Mouse (Mus musculus) limb, embryonic 14.5 days (tissue): Measurements from ENCODE around the gene Stom. TPM values are rescaled to one million over a fixed set of nuclear protein-coding genes. Genes with fewer than 3 reads are reported as not detected.
A peak's percentile ranks its signal among the peaks of the same experiment; 100 is the strongest.

Source experiments
- ATAC-seq: fragments of 200-750 bp; cut with Nextera tagmentation; 2 replicates; pipeline ENCODE4 v1.8.0; 2017; ENCODE audit warnings: low read depth, moderate number of reproducible peaks, moderate TSS enrichment; ENCODE audit not compliant: low FRiP score
- DNase-seq: peaks from one replicate; pipeline ENCODE4 v3.0.0-alpha.2; 2015; ENCODE audit warnings: low spot score
- H3K27ac ChIP-seq: fragments of 300-500 bp; sonication (generic); replicated peaks from 2 replicates; pipeline ENCODE4 v1.5.1; 2014; ENCODE audit warnings: low read depth, mild to moderate bottlenecking, low read length, moderate library complexity, mixed read lengths
- H3K27me3 ChIP-seq: fragments of 300-500 bp; sonication (generic); 2 replicates; pipeline ENCODE4 v1.6.1; 2014; ENCODE audit warnings: low read length, mixed read lengths; ENCODE audit not compliant: control insufficient read depth, insufficient read depth
- H3K36me3 ChIP-seq: fragments of 300-500 bp; sonication (generic); 2 replicates; pipeline ENCODE4 v1.6.1; 2014; ENCODE audit warnings: mild to moderate bottlenecking, low read length, moderate library complexity, mixed read lengths; ENCODE audit not compliant: control insufficient read depth, insufficient read depth
- H3K4me1 ChIP-seq: fragments of 300-500 bp; sonication (generic); 2 replicates; pipeline ENCODE4 v1.6.1; 2014; ENCODE audit warnings: antibody characterized with exemption, low read length, mixed read lengths; ENCODE audit not compliant: control insufficient read depth, insufficient read depth
- H3K4me2 ChIP-seq: fragments of 300-500 bp; sonication (generic); replicated peaks from 2 replicates; pipeline ENCODE4 v1.6.1; 2014; ENCODE audit warnings: low read depth, mild to moderate bottlenecking, low read length, moderate library complexity; ENCODE audit not compliant: severe bottlenecking
- H3K4me3 ChIP-seq: fragments of 300-500 bp; sonication (generic); replicated peaks from 2 replicates; pipeline ENCODE4 v1.5.1; 2014; ENCODE audit warnings: low read length
- H3K9ac ChIP-seq: fragments of 300-500 bp; sonication (generic); 2 replicates; pipeline ENCODE4 v1.6.1; 2014; ENCODE audit warnings: mild to moderate bottlenecking, low read depth, low read length, moderate library complexity; ENCODE audit not compliant: severe bottlenecking
- H3K9me3 ChIP-seq: fragments of 300-500 bp; sonication (generic); 2 replicates; pipeline ENCODE4 v1.6.1; 2016; ENCODE audit warnings: low read length; ENCODE audit not compliant: control insufficient read depth
- POLR2A ChIP-seq: fragments of 200-500 bp; IDR thresholded peaks from 2 replicates; pipeline ENCODE4 v1.8.0; 2012; ENCODE audit warnings: inconsistent platforms, mild to moderate bottlenecking, moderate library complexity, borderline replicate concordance; ENCODE audit not compliant: insufficient read depth, insufficient read length; ENCODE audit errors: extremely low read depth
- WGBS: fragments of 180-500 bp; shearing (Covaris S2); extraction: QIAGEN DNeasy Blood & Tissue Kit; methylation state at CpG from one replicate; pipeline ENCODE4 v1.1.7; 2014; 5-methylcytosine and 5-hydroxymethylcytosine counted together
- polyA plus RNA-seq, 2 experiments: library from polyadenylated mRNA; depleted of rRNA in 1 of 2; stranded (reverse) in 1 of 2; unstranded in 1 of 2; fragments of >200 nt; fragmentation: Nextera tagmentation in 1 of 2; extraction: Ambion mirVana in 1 of 2; gene quantifications; 2 replicates each; pipeline versions ENCODE4 v1.2.1 to v1.2.3; 2012 to 2014

The Stom gene
- polyA plus RNA-seq, 2 experiments: 14.0 to 19.1 TPM

DNA sequence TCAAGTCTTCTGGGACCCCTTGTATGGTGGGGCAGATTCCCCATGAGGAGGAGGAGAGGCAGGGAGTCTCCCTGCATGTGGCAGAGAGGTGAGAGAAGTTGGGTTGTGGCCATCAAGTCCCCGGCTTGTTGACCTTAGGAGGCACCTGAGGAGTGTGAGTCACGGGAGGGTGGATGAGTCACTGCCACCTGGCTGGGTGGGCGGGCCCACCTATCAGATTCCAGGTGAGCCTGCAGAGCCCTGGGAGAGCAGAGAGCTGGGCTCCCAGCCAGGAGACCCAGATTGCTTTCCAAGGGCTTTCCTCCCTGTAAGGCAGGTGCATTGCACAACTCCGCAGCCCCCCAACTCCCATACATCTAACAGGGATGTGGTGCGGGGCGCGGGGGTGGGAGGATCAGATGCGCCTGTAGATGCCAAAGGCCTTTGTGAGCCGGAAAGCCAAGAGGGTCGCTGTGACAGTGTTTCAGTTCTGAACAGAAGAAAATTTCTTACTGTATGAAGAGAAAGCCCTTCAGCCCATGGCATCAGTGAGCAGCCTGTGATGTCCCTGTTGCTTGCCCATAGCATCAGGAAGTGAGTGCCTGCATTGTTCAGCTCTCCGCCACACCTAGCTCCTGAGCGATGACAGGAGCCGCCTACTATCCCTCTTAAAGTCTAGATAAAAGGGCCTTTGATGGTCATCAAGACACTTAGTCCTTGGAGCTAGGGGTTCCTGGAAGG, 69.5 kb downstream of the Stom start:
- no peaks in the 10 kb centered on the region for H3K9me3 ChIP-seq
- H3K4me3 ChIP-seq: no peak overlapping the region
- peak; percentile 54 for DNase-seq
- H3K27ac ChIP-seq: no peak overlapping the region
- ATAC-seq: no peak
- H3K27me3 ChIP-seq: no peaks in the 10 kb centered on the region
- WGBS: 78% methylated on average over 13 of the region's 13 CpGs
- TF ChIP-seq POLR2A: no peak
- no peak overlapping the region for H3K4me2 ChIP-seq
- H3K9ac ChIP-seq: no peak overlapping the region
- H3K4me1 ChIP-seq: peaks cover 39% of the 10 kb centered on the region
- no peaks in the 10 kb centered on the region for H3K36me3 ChIP-seq

DNA sequence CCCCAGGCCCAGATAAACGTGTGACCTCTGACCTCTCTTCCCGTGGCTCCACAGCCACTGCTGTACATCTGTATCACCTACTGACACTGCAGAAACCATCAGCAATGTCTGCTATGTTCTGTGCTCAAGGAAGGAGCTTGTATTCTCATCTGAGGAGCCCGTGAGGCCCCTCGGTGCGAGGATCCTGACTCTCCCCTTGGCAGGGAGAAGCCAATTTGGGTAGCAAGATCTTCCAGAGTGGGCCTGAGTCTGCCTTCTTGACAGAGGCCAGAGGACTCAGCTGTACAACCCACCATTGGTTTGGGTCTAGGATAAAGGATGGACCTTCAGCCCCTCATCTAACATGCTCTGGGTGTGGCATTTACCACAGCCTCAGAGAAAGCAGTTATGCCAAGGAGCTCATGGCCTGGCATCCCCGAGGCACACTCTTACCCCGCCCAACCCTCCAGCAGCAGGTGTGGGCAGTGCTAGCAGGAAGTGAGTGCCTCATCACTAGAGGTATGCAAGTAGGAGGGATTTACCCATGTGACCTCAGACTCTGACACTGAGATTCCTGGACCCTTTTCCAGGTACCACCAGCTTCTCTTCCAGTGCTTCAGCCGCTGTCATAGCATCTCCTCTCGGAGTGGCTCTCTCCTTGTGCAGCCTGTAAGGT, 70.4 kb downstream of the Stom start:
- Histone ChIP-seq H3K36me3 (no peaks in the 10 kb centered on the region), H3K27me3 (no peaks in the 10 kb centered on the region), H3K9me3 (no peaks in the 10 kb centered on the region), H3K4me2 (no peak overlapping the region), H3K4me3 (no peak overlapping the region), H3K27ac (no peak overlapping the region), H3K4me1 (peaks cover 35% of the 10 kb centered on the region), H3K9ac (no peak overlapping the region)
- DNase-seq (no peak), ATAC-seq (no peak)
- no peak for TF ChIP-seq POLR2A
- WGBS: 66% methylated on average over 9 of the region's 9 CpGs

DNA sequence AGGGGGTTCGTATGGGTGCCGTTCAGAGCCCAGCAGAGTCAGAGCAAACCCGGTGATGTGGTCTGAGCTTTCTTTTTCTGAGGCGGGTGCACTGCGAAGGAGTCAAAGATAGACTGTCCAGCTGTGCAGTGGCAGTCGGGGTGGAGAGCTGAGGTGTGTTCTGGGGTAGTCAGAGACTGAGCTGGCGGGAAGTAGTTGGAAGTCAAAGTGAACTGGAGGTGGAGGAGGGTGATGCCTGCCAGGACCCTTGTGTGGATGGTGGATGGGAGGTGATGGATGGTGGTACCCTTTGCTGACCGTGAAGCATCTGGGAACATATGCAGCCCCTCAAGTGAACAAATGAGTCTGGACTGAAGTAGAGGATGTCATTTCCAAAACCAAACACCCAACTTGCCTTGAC, 71.0 kb downstream of the Stom start:
- Histone ChIP-seq H3K27ac (peak overlapping the region; percentile 48), H3K9ac (no peak overlapping the region), H3K9me3 (no peaks in the 10 kb centered on the region), H3K27me3 (no peaks in the 10 kb centered on the region), H3K36me3 (no peaks in the 10 kb centered on the region), H3K4me2 (peak overlapping the region; percentile 34; the same call in 1 of the 2 replicates), H3K4me1 (peaks cover 35% of the 10 kb centered on the region), H3K4me3 (no peak overlapping the region)
- DNase-seq: no peak
- ATAC-seq: no peak
- WGBS: 41% methylated on average over 8 of the region's 8 CpGs
- no peak for TF ChIP-seq POLR2A

DNA sequence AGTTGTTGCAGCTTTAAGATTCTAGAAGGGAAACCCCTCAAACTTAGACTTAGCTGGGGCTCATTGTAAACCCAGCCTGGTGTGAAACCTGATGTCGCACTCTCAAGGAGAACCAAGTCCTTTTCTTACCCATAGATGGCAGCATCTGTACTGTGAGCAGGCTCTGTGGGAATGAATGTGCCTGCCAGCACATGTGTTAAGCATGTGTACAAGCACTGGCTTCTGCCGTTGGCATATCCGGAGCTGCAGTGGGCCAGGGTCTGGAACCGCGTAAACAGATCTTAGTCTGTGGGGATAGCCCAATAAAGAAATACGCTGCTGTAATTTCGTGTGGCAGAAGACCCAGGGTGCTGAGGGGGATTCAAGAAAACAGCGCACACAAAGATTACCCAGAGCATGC, 71.5 kb downstream of the Stom start:
- Histone ChIP-seq H3K36me3 (no peaks in the 10 kb centered on the region), H3K27ac (peak overlapping the region; percentile 48; the same call in 1 of the 2 replicates), H3K9ac (no peak overlapping the region), H3K4me3 (no peak overlapping the region), H3K9me3 (no peaks in the 10 kb centered on the region), H3K4me2 (peak overlapping the region; percentile 34; the same call in 1 of the 2 replicates), H3K27me3 (no peaks in the 10 kb centered on the region), H3K4me1 (peaks cover 32% of the 10 kb centered on the region)
- DNase-seq (peak; percentile 88), ATAC-seq (peak; percentile 91)
- no peak for TF ChIP-seq POLR2A
- 6% methylated on average over 8 of the region's 8 CpGs for WGBS

DNA sequence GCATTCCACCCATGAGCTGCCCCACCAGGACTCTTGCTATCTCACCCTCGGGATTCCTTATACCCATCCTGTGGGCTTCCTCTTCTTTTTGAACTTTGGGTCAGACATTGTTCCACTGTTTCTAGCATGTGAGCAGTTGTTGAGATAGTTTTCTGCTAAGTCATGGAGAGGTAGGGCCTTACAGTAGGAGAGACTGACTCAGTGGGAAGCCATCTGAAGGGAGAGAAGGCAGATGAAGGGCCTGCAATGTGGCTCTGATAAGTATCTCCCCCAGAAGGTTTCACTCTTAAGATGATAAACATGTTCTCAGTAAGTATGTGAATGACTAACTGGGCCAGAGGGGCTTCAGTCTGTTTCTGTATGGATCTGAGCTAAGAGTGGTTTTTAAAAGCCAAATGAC, 72.7 kb downstream of the Stom start:
- Histone ChIP-seq H3K4me3 (no peak overlapping the region), H3K4me2 (no peak overlapping the region), H3K27ac (no peak overlapping the region), H3K9me3 (no peaks in the 10 kb centered on the region), H3K27me3 (no peaks in the 10 kb centered on the region), H3K9ac (no peak overlapping the region), H3K36me3 (no peaks in the 10 kb centered on the region), H3K4me1 (peaks cover 30% of the 10 kb centered on the region)
- ATAC-seq (no peak), DNase-seq (no peak)
- TF ChIP-seq POLR2A: no peak
- 88% methylated on average over 1 of the region's 1 CpGs for WGBS

Other genes starting within 250 kb of the Stom start
- 0.98 and 1.1 TPM in 2 replicates for gene AI182371, start 235.4 kb downstream of the Stom start, polyA plus RNA-seq (2012; rRNA removed)
- not detected in 2 replicates for gene AI182371, start 235.4 kb downstream of the Stom start, polyA plus RNA-seq (2014; fragmentation: Nextera tagmentation; extraction: Ambion mirVana)
- gene Cntrl, start 227.5 kb downstream of the Stom start, polyA plus RNA-seq (2012; rRNA removed): 31.2 and 39.3 TPM in 2 replicates
- 18.8 and 24.8 TPM in 2 replicates for gene Cntrl, start 227.5 kb downstream of the Stom start, polyA plus RNA-seq (2014; fragmentation: Nextera tagmentation; extraction: Ambion mirVana)
- 127 and 130 TPM in 2 replicates for gene Rab14, start 135.9 kb downstream of the Stom start, polyA plus RNA-seq (2012; rRNA removed)
- 276 and 298 TPM in 2 replicates for gene Rab14, start 135.9 kb downstream of the Stom start, polyA plus RNA-seq (2014; fragmentation: Nextera tagmentation; extraction: Ambion mirVana)
- 160 and 163 TPM in 2 replicates for gene Gsn, start 80.6 kb downstream of the Stom start, polyA plus RNA-seq (2012; rRNA removed)
- 196 and 214 TPM in 2 replicates for gene Gsn, start 80.6 kb downstream of the Stom start, polyA plus RNA-seq (2014; fragmentation: Nextera tagmentation; extraction: Ambion mirVana)
- gene 4930568D16Rik, start 30.8 kb upstream of the Stom start, polyA plus RNA-seq (2012; rRNA removed): not detected in 2 replicates
- gene 4930568D16Rik, start 30.8 kb upstream of the Stom start, polyA plus RNA-seq (2014; fragmentation: Nextera tagmentation; extraction: Ambion mirVana): not detected in 2 replicates
- gene 4930402F06Rik, start 60.2 kb upstream of the Stom start, polyA plus RNA-seq (2012; rRNA removed): not detected in 2 replicates
- not detected in 2 replicates for gene 4930402F06Rik, start 60.2 kb upstream of the Stom start, polyA plus RNA-seq (2014; fragmentation: Nextera tagmentation; extraction: Ambion mirVana)
- 27.4 TPM in 2 replicates for gene Ggta1, start 126.3 kb upstream of the Stom start, polyA plus RNA-seq (2012; rRNA removed)
- gene Ggta1, start 126.3 kb upstream of the Stom start, polyA plus RNA-seq (2014; fragmentation: Nextera tagmentation; extraction: Ambion mirVana): 29.2 and 36.1 TPM in 2 replicates
- 69.8 and 89.3 TPM in 2 replicates for gene Dab2ip, start 221.3 kb upstream of the Stom start, polyA plus RNA-seq (2012; rRNA removed)
- 62.2 and 69.8 TPM in 2 replicates for gene Dab2ip, start 221.3 kb upstream of the Stom start, polyA plus RNA-seq (2014; fragmentation: Nextera tagmentation; extraction: Ambion mirVana)